Mouse (Mus musculus) left cerebral cortex, postnatal 4 days (tissue): ENCODE results near the gene Id1. TPM values are rescaled to one million over a fixed set of nuclear protein-coding genes. Genes with fewer than 3 reads are reported as not detected.

ENCODE experiments used
- DNase-seq: peaks from one replicate; pipeline ENCODE4 v3.0.0-alpha.2; 2022
- intact Hi-C: fragments of 180-260 bp; cut with DNase I; formaldehyde crosslinking; loops from one replicate; pipeline ENCODE4 v1.15.1; 2025
- total RNA-seq, 2 experiments: library from RNA; stranded (reverse); gene quantifications; 2 replicates each; pipeline ENCODE4 v1.2.3; 2021

Gene Id1
- total RNA-seq, 2 experiments from 2014 or later: 25.6 to 27.6 TPM

DNA sequence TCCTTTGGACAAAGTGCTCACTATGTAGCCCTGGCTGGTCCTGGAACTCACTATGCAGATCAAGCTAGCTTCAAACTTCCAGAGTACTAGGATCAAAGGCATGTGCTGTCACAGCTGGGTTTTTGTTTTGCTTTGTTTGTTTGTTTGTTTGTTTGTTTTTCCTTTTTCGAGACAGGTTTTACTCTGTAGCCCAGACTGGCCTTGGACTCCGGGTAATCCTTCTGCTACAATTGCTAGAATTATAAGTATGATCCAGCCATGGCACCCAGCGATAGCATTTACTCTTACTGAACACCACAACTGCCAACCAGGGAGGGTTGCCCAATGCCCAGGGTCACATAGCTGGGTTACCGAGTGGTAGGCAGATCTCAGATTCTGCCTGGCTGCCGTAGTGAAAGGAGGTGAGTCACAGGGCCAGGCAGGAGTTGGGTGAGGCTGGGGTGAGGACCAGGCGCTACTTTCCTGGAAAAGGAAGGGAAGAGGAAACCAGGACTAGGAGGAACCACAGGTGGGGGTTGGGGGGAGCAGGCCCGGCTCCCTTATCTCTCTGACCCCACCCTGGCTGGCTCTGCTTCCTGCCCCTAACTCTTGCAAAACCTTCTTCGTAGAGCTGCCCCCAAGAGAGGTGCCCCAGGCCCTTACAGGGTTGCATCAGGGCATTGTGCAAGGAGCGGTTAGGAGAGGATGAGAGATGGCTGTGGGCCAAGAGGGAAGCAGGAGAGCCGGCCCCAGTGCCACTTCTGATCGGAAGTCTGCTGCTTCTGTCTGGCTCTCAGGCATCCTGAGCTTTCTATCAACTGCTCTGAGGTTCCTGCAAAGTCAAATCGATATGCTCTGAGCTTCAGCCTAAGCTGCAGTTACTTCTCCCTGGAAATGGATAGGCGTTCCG is 5.3 kb downstream of the Id1 start:
- DNase-seq: peak; percentile 68
- intact Hi-C loops: no loop called here

DNA sequence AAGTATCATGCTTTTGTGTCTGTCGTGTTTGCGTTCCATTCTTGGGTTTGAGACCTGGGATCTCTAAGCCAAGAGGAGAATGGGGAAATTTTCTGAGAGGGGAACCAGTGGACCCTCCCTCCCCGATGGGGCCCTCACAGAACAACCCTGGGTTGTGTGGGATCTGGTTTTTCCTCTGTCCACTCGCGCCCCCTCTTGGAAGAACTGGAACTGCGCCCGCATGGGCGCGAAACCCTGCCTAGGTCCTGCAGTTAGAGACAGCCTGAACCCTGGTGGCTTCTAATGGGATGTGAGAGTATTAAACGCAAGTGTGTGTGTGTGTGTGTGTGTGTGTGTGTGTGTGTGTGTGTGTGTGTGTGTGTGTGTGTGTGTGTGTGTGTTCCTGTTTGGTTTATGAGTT is 6.4 kb downstream of the Id1 start:
- DNase-seq: peak; percentile 80
- intact Hi-C loops: no loop called here

DNA sequence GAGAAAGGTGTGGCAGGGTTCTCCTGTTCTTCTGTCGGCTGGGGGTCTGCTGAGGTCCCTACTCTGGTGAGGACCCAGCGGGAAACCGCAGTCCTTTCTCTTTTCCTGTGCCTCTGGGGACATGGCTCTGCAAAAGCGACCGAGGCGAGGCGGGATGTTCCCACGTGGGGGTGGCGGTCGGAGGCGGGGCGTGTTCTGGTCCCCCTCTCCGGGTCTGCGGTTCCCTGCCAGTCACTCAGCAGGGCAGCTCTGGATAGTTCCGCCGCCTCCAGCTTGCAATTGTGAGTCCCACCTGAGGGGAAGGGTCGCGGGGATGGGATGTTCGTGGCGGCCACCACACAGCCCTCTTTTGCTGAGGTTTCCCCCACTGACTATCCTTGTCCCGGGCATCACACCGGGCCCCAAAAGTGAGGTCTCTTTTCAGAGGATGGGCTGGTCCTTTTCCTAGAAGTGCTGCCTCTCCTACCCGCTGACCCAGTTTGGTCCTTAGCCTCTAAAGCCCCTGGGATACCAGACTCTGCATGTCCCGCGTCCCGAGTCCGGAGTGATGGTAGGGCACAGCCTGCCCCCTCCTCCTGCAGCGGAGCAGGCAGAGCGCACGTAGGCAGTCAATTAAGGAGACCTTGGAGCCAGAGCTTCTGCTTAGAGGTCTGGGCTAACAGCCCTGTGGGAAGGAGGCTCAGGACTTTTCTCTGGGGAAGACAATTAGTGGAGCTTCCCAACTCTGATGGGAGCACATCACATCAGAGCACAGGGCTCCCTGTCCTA is 18.1 kb downstream of the Id1 start, which contains the start of gene Cox4i2:
Gene Cox4i2 (plus strand): TSS at position 230 of the 768 bp plus-strand sequence.
- DNase-seq: no peak
- intact Hi-C loops: no loop called here

DNA sequence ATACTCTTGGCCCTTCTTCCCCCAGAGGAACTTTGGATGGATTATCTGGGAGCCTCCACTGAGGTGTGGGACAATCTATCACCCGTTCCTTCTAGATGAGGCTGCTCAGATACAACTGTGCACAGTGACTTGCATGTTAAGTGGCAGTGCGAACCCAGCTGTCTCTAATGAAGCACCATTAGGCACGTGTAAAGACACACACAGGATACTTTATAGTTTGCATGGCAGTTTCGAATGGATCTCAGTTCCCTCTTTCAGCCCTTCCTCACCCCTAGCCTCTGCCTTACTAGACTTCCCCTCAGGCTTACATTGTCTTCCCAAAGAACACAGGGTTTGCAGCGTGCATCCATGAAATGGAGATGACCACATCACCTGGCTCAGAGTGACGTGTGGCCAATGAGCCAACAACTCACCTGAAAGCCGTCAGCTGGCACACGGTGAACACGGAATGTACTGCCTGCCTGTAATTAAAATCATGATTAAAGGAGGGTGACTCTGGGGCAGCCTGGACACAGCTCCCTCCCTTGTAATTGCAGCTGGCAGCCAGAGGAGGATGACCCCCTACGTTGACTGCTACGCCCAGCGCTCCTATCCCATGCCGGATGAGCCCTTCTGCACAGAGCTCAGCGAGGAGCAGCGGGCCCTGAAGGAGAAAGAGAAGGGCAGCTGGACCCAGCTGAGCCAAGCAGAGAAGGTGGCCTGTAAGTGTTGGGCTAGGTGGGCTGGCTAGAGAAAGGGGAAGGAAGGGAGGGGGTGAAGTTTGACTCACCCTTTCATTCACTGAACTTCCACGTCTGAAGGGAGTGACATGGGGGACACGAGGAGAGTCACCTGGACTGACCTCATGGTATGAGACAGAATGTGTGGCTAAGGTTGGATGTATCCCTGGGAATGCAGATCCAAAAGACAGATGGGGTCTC is 20.7 kb downstream of the Id1 start:
- intact Hi-C loops: no loop called here
- no peak for DNase-seq

DNA sequence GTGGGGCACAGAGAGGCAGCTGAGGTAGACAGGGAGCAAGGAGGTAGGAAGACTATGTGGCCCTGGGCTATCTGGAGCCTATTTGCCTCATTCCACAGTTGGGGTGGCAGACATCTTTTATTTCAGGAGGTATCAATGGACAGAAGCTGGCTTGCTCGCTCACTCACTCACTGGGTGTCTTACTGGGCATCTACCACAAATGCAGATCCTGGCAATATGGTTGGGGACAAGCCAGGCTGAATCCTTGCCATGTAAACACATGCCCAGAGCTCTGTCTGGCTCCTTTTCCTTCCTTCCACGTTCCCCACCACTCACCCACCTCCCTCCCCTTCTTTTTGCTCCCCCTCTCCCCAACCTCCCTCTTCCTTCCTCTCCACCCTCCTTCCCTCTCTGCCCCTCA is 21.4 kb downstream of the Id1 start:
- intact Hi-C loops: no loop called here
- DNase-seq: peak; percentile 63

DNA sequence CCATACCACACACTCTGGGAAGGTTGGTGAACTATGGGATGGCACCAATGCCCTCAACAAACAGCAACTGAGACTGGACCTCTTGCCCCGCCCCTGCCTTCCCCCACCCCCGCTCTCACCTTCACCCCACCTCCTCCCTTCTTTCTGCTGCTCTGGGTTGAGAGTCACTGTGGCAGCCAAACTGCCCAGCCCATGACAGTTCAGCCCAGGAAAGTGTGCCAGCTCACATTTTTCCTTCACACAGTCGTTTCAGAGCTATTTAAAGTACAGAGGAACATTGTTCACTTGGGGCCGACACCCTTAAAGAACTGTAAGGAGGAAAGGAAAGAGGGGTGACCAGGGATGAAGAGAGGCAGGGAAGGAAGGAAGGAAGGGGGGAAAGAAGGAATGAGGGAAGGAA is 22.3 kb downstream of the Id1 start:
- intact Hi-C loops: no loop called here
- DNase-seq: no peak

DNA sequence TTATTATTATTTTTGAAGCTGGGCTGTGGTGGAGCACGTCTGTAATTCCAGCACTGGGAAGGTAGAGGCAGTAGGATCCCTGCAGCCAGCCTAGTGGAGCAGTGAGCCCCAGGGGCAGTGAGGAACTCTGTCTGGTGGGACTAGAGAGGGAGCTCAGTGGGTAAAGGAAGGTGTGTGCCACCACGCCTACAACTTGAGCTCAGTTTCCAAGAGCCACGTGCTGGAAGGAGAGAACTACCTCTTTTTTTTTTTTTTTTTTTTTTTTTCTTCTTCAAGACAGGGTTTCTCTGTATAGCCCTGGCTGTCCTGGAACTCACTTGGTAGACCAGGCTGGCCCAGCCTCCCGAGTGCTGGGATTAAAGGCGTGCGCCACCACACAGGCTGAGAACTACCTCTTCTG is 27.3 kb downstream of the Id1 start:
- intact Hi-C loops: loop anchor here (10.0 kb wide), 1 partner anchor 61 kb away; no protein-coding TSS in a partner anchor
- DNase-seq: no peak

DNA sequence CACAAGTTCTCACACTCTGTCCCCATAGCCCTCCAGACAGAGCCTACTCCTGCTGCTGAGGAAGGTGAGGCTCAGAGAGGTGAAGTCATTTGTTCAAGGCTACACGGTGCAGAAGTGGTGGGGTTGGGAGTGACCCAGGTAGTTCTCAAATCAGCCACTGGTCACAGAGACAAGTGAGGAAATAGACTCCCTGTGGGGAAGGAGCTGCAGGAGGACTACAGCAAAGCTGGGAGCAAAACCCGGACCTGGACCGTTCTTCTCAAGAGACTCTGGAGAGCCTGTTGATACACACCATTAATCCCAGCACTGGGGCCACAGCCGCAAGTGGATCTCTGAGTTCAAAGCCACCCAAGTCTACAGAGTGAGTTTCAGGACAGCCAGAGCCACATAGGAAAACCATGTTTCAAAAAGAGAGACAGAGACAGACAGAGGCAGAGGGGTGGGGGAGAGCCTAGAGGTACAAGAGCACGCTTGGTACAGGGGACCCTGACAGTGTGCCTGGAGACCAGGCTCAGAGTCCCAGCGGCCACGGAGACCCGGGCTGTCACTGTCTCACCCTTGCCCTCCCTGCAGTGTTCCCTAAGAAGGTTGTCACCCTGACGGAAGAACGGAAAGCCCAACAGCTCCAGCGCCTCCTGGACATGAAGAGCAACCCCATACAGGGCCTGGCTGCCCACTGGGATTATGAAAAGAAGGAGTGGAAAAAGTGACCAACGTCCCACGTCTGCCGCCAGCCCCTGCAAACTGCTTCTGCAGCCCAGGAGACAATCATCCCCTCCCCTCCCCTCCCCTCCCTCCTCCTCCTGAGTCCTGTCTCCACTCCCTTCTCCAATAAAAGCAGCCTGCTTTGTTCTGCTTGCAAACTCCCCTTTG is 28.4 kb downstream of the Id1 start:
- DNase-seq: no peak
- intact Hi-C loops: loop anchor here (10.0 kb wide), 1 partner anchor 60 kb away; no protein-coding TSS in a partner anchor

DNA sequence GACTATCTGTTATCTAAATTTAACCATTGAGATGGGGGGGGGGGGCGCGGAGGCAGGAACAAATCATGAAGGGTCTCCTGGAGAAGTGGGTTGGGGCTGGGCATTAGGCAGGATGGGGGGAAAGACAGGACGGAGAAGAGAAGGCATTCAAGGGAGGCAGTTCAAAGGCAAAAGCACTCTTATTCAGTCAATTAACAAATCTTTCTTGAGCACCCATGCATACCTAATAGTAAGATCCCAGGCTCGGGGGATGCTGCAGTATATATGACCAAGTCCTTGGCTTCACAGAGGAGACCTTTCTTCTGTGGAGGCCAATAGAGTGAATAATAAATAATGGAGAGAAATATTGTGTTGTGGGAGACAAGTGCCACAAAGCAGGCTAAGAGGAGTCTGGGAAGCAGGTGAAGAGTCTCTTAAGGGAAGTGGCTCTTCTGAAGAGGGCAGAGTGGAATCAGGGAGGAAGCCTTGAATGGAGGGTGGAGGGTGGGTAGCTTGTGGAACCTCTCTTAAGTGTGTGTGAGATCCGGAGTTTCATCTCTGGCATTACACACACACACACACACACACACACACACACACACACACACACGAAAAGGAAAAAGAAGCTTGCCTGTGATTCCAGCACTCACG is 29.1 kb downstream of the Id1 start:
- intact Hi-C loops: loop anchor here (10.0 kb wide), 1 partner anchor 60 kb away; no protein-coding TSS in a partner anchor

DNA sequence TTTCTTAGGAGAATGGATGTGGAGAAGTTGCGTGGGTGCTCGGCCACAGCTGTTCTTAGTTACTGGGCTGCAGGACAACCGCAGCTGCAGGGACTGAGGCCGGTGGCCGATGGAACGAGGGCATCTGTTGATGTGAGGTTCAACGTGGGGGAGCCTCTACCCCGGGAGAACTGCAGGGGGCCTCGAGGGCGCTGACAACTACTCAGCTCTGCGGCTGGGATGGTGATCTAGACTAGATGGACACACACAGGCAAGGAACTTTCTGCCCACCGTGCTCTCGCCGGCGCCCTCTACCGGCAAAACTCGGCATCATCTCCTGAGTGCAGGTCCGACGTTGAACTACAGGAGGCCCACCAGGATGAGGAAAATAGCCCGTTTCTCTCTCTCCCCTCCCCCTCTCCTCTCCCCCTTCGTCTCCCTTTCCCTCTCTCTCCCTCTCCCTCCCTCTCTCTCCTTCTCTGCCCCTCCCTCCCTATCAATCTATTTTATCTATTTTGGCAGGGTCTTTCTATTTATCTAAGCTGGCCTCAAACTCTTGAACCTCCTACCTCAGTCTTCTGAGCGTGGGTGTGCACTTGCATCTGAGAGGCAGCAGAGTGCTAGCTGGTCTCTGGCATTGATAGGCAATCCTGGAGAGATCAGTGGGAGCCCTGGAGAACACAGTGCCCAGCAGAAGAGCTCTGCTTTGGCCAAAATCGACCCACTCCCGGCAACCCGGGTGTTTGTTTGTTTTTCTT is 30.5 kb downstream of the Id1 start:
- intact Hi-C loops: loop anchor here (10.0 kb wide), 1 partner anchor 58 kb away; no protein-coding TSS in a partner anchor
- peak; percentile 90 for DNase-seq

More for the DNA sequence above, 29.1 kb downstream of the Id1 start:
- DNase-seq: no peak

DNA sequence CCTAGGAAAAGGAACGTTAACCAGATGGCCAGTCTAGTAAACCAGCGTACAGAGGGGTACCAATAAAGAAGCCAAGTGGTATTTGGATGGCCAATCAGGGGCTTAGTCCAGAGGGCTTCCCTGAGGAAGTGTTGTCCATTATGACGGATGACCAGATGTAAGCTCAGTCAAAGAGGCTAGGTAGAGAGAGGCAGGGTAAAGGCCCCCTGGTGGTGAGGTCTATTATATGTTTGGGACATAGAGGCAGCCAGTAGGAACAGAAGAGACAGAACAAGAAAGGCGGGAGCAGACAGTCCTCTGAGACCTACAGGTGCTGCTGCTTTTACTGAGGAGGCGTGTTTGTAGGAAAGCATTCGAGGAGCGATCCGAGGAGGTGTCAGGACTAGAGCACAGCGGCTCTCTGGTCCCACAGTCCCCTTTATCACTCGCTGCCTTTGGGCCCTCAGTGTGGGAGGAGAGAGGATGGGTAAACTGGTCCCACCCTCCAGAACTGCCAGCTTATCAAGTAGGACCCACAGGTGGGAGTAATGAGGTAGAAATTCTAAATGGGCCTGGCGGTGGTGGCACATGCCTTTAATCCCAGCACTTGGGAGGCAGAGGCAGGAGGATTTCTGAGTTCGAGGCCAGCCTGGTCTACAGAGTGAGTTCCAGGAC is 31.7 kb downstream of the Id1 start:
- intact Hi-C loops: loop anchor here (10.0 kb wide), 1 partner anchor 57 kb away; no protein-coding TSS in a partner anchor
- DNase-seq: peak; percentile 32

DNA sequence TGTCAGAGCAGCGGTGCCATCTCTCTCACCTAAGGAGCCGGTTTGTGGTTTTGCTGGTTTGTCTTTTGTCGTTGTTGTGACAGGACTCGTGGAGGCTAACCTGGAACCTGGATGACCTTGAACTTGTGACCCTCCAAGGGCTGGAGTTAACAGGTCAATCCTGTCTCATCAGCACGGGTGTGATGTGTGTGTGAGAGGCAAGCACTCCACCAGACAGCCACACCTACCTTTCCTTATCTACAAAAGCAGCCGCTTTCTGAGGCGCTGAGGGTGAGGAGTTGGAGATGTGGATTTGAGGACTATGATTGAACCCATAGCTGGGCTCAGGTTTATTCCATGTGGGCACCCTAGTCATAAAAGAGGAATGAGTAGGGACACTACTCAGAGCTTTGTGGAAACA is 33.6 kb downstream of the Id1 start:
- intact Hi-C loops: loop anchor here (10.0 kb wide), 1 partner anchor 55 kb away; no protein-coding TSS in a partner anchor

DNA sequence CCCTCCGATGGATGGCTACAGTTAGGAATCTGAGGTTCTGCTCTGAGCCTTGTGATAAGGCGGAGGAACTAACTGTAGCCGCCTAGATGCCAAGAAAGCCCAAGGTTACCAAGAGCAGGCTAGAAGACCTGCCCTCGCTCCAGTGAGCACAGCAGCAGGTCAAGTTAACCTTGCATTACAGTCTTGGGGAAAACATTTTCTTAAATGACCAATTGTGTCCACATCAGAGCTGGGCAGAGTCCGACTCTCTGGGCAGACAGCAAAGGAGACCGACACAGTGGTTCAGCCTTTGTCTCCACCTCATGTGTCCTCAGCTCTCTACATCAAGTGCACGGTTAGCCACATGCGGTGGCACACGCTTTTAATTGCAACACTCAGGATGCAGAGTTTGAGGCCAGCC is 35.5 kb downstream of the Id1 start:
- intact Hi-C loops: no loop called here
- no peak for DNase-seq

More for the DNA sequence above, 33.6 kb downstream of the Id1 start:
- no peak for DNase-seq

DNA sequence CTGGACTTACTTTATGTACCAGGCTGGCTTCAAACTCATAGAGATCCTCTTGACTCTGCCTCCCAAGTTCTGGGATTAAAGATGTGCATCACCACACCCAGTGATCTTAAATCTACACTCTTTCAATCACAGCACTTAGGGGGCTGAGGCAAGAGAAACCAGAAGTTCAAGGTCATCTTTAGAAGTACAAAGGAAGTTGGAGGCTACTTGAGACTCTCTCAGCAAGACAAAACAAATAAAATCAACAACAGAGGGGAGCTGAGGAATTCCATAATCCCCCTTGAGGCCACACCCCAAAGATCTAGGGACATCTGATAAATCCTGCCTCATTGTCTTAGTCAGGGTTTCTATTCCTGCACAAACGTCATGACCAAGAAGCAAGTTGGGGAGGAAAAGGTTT is 36.2 kb downstream of the Id1 start:
- intact Hi-C loops: no loop called here
- DNase-seq: no peak

DNA sequence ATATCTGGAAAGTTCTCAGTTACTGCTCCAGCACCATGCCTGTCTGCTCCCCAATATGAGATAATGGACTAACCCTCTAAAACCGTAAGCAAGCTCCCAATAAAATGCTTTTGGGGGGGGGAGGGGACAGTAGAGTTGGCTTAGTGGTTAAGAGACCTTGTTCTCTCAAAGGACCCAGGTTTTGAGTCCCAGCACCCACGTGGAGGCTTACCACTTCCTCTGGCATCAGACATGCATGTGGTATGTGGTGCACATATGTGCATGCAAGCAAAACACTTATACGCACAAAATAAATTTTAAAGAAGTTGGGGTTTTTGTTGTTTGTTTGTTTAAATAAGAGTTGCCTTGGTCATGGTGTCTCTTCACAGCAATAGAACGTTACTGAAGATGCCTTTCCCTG is 39.3 kb downstream of the Id1 start:
- intact Hi-C loops: no loop called here

DNA sequence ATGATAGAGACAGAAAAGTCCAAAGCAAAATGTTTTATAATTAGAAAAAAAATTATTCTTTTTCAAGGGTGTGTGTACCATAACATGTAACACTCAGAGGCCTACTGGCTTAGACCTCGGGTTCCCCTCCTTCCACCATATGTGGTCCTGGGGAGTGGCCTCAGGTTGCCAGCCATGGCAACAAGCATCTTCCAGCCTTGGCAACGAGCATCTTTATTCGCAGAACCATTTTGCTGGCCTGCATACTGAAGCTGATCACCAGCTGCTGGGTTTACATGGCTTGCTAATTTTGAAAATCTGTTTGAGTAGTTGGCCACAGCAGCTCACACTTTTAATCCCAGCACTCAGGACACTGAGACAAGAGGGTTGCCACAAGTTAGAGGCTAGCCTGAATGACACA is 40.0 kb downstream of the Id1 start:
- no peak for DNase-seq
- intact Hi-C loops: no loop called here

More for the DNA sequence above, 39.3 kb downstream of the Id1 start:
- no peak for DNase-seq

DNA sequence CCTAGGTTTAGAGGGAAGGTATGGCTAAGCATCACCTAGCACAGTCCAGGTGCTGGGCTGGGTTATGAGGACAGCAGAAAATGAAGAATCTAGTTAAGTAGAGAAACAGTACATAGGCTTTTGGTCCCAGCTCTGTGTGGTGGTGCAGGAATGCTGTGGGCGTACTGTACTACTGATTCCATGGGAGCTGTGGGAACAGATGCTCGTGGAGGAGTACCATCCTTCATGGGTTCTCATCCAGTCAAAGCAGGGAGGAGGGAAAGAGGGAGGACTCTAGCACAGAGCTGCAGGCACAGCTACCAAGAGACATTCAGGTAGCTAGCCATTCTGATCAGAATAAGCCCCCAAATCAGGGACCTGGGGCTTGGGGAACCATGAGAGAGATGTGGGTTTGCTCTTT is 40.4 kb downstream of the Id1 start:
- DNase-seq: no peak
- intact Hi-C loops: no loop called here

DNA sequence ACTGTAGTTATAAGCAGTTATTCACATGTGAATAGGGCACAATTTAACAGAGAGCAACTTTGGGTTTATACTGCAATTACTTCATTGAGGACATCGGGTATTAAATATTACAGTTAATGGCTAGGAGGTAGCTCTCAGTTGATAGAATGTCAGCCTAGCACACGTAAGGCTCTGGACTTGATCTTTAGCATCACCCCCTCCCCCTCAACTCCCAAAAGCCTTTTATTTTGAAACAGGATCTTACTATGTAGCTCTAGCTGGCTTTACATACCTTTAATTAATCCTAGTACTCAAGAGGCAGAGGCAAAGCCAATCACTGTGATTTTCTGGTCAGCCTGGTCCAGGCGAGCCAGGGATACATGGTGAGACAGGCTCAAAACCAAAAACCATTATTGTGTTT is 41.0 kb downstream of the Id1 start:
- intact Hi-C loops: no loop called here

More for the DNA sequence above, 41.0 kb downstream of the Id1 start:
- DNase-seq: no peak
